Mouse (Mus musculus) lung, postnatal 0 days (tissue): Measurements from ENCODE around the gene Ntpcr. TPM values are rescaled to one million over a fixed set of nuclear protein-coding genes. Genes with fewer than 3 reads are reported as not detected.

ENCODE experiments used
- ATAC-seq: fragments of 200-750 bp; cut with Nextera tagmentation; 2 replicates; pipeline ENCODE4 v1.8.0; 2017; ENCODE audit warnings: moderate library complexity
- DNase-seq: peaks from one replicate; pipeline ENCODE4 v3.0.0-alpha.2; 2016; ENCODE audit warnings: low spot score
- H3K27ac ChIP-seq: fragments of 300-500 bp; sonication (generic); 2 replicates; pipeline ENCODE4 v1.5.1; 2014; ENCODE audit warnings: antibody characterized with exemption, mild to moderate bottlenecking, low read length, mixed read lengths
- H3K27me3 ChIP-seq: fragments of 300-500 bp; sonication (generic); replicated peaks from 2 replicates; pipeline ENCODE4 v1.6.1; 2014; ENCODE audit warnings: low read length, mixed read lengths; ENCODE audit not compliant: insufficient read depth
- H3K36me3 ChIP-seq: fragments of 300-500 bp; sonication (generic); 2 replicates; pipeline ENCODE4 v1.6.1; 2014; ENCODE audit warnings: low read length, mixed read lengths; ENCODE audit not compliant: insufficient read depth
- H3K4me1 ChIP-seq: fragments of 300-500 bp; sonication (generic); 2 replicates; pipeline ENCODE4 v1.6.1; 2014; ENCODE audit warnings: antibody characterized with exemption, low read depth, low read length, mixed read lengths; ENCODE audit not compliant: insufficient read depth
- H3K4me2 ChIP-seq: fragments of 300-500 bp; sonication (generic); replicated peaks from 2 replicates; pipeline ENCODE4 v1.6.1; 2014; ENCODE audit warnings: low read depth, mild to moderate bottlenecking, low read length, moderate library complexity, mixed read lengths
- H3K4me3 ChIP-seq: fragments of 300-500 bp; sonication (generic); 2 replicates; pipeline ENCODE4 v1.5.1; 2014; ENCODE audit warnings: low read depth, low read length
- H3K9ac ChIP-seq: fragments of 300-500 bp; sonication (generic); replicated peaks from 2 replicates; pipeline ENCODE4 v1.6.1; 2014; ENCODE audit warnings: low read depth, mild to moderate bottlenecking
- H3K9me3 ChIP-seq: fragments of 300-500 bp; sonication (generic); 2 replicates; pipeline ENCODE4 v1.6.1; 2016; ENCODE audit warnings: low read length, mixed read lengths
- CTCF ChIP-seq: IDR thresholded peaks from 2 replicates; pipeline ENCODE4 v1.5.1; 2016; ENCODE audit warnings: antibody characterized with exemption, mild to moderate bottlenecking
- EP300 ChIP-seq: IDR thresholded peaks from 2 replicates; pipeline ENCODE4 v1.6.1; 2016; ENCODE audit warnings: antibody characterized with exemption, mild to moderate bottlenecking, control low read depth
- WGBS: fragments of 180-500 bp; shearing (Covaris S2); extraction: QIAGEN DNeasy Blood & Tissue Kit; methylation state at CpG from one replicate; pipeline ENCODE4 v1.1.7; 2014; 5-methylcytosine and 5-hydroxymethylcytosine counted together
- polyA plus RNA-seq: library from polyadenylated mRNA; unstranded; fragments of >200 nt; fragmentation: Nextera tagmentation; extraction: Ambion mirVana; gene quantifications from 2 replicates; pipeline ENCODE4 v1.2.1, GENCODE M21; 2015

The Ntpcr gene
- polyA plus RNA-seq, 1 experiment from 2014 or later = 31.2 TPM

GRCm38 (mm10) chr8:125776314-125776713 lies 46.6 kb downstream of the Ntpcr start:
- Histone ChIP-seq H3K27me3 (no peaks in the 10 kb centered on the region), H3K4me3 (no peak overlapping the region), H3K9ac (no peak overlapping the region), H3K27ac (peak overlapping the region; percentile 64; the same call in 1 of the 2 replicates), H3K9me3 (no peaks in the 10 kb centered on the region), H3K4me2 (no peak overlapping the region), H3K4me1 (no peaks in the 10 kb centered on the region; the same call in 1 of the 2 replicates), H3K36me3 (no peaks in the 10 kb centered on the region)
- TF ChIP-seq CTCF = no peak
- no peak for TF ChIP-seq EP300
- DNase-seq (no peak), ATAC-seq (no peak)
- WGBS = 91% methylated on average over 3 of the region's 3 CpGs

GRCm38 (mm10) chr8:125776800-125777199 lies 47.0 kb downstream of the Ntpcr start:
- no peak overlapping the region for H3K4me2 ChIP-seq
- H3K27ac ChIP-seq = peak overlapping the region; percentile 64
- DNase-seq (peak; percentile 94), ATAC-seq (peak; percentile 90)
- H3K4me1 ChIP-seq = no peaks in the 10 kb centered on the region; the same call in 1 of the 2 replicates
- no peaks in the 10 kb centered on the region for H3K36me3 ChIP-seq
- 30% methylated on average over 6 of the region's 6 CpGs for WGBS
- H3K9ac ChIP-seq = no peak overlapping the region
- H3K4me3 ChIP-seq = no peak overlapping the region
- H3K9me3 ChIP-seq = no peaks in the 10 kb centered on the region
- no peaks in the 10 kb centered on the region for H3K27me3 ChIP-seq
- no peak for TF ChIP-seq CTCF
- peak; percentile 54; the same call in 1 of the 2 replicates for TF ChIP-seq EP300

DNA sequence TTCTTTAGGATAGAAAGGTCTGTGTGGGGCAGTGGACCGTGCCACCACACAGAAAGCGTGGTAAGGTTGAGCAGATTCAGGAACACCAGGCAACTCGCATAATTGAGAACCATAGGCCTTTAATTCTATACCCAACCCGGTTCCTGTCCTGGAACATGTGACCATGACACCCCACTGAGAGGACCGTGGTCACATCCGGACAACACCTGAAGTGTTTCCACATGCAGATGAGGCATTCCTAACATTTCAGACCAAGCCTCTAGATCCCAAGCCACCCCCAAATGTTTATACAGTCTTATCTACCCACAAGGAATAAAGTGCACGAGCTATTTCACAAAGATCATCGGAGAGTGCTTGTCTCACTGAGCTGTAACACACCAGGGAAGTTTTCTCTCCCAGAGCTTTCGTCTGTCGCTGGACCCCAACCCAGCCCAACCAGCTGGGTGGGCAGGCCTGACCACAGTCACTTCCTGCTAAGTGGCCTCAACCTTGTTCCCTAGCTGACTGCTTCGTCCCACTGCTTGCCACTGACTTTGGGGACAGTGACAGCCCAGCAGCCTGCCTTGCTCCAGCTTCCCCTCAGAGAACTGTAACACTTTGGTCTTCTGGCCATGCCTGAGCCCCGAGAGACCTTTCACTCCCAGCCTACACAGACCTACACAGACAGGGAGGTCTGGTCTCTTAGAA lies 47.9 kb downstream of the Ntpcr start:
- peak; percentile 50 for DNase-seq
- TF ChIP-seq EP300 = no peak
- no peak for TF ChIP-seq CTCF
- no peaks in the 10 kb centered on the region for H3K36me3 ChIP-seq
- no peaks in the 10 kb centered on the region for H3K27me3 ChIP-seq
- H3K27ac ChIP-seq = peak overlapping the region; percentile 64
- H3K4me2 ChIP-seq = no peak overlapping the region
- no peak overlapping the region for H3K9ac ChIP-seq
- peak; percentile 77 for ATAC-seq
- WGBS = 37% methylated on average over 12 of the region's 12 CpGs
- no peaks in the 10 kb centered on the region for H3K9me3 ChIP-seq
- no peaks in the 10 kb centered on the region; the same call in 1 of the 2 replicates for H3K4me1 ChIP-seq
- H3K4me3 ChIP-seq = no peak overlapping the region

GRCm38 (mm10) chr8:125778919-125779318 lies 49.2 kb downstream of the Ntpcr start:
- 91% methylated on average over 5 of the region's 5 CpGs for WGBS

DNA sequence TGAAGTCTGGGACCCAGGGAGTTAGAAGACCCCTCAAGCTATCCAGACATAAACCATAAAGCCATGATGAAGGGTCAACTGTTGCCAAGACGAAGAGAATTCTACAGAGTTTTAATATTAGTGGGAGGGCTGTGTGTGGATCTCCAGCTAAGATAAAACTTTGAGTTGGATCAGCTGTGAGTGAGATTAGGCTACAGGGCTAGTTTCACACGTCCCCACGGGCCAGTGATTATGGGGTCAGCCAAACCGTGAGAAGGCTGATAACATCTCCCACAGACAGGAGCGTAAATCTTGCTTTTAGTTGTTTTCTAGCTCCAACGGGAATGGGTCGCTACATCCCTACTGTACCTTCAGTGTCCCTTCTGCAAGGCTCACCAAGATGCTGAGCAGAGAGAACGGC lies 49.9 kb downstream of the Ntpcr start:
- no peak for DNase-seq

More at GRCm38 (mm10) chr8:125778919-125779318, 49.2 kb downstream of the Ntpcr start:
- H3K9ac ChIP-seq = no peak overlapping the region
- H3K4me3 ChIP-seq = no peak overlapping the region
- H3K4me1 ChIP-seq = no peaks in the 10 kb centered on the region; the same call in 1 of the 2 replicates
- H3K27me3 ChIP-seq = no peaks in the 10 kb centered on the region
- ATAC-seq (no peak), DNase-seq (no peak)
- no peak overlapping the region for H3K27ac ChIP-seq
- no peak overlapping the region for H3K4me2 ChIP-seq
- TF ChIP-seq EP300 = no peak
- no peak for TF ChIP-seq CTCF
- no peaks in the 10 kb centered on the region for H3K9me3 ChIP-seq
- no peaks in the 10 kb centered on the region for H3K36me3 ChIP-seq

DNA sequence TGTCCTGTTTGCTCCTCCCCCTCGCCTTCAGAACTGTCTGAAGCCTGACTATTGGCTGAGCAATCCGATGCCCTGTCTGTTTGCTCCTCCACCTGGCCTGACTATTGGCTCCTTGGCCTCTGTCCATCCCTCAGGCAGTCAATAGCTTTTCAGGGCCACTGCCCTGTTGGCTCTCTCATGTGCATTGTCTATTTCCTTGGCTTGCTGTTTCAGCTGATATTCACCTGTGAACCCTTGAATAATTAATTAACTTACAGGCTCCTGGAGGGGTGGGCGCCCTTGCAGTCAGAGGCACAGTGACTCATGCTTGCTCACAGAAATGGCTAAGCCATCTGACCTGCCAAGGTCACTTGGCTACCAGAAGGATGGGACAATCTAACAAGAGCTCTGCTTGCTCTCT lies 52.4 kb downstream of the Ntpcr start:
- no peaks in the 10 kb centered on the region for H3K9me3 ChIP-seq
- H3K27me3 ChIP-seq = no peaks in the 10 kb centered on the region
- no peak for DNase-seq
- no peaks in the 10 kb centered on the region for H3K36me3 ChIP-seq
- no peak overlapping the region for H3K27ac ChIP-seq
- H3K4me3 ChIP-seq = no peak overlapping the region
- no peak overlapping the region for H3K4me2 ChIP-seq
- no peaks in the 10 kb centered on the region; the same call in 1 of the 2 replicates for H3K4me1 ChIP-seq
- no peak overlapping the region for H3K9ac ChIP-seq
- WGBS = 65% methylated on average over 3 of the region's 3 CpGs
- ATAC-seq = no peak
- TF ChIP-seq CTCF (no peak), EP300 (no peak)

More for the DNA sequence above, 49.9 kb downstream of the Ntpcr start:
- Histone ChIP-seq H3K27me3 (no peaks in the 10 kb centered on the region), H3K4me2 (no peak overlapping the region), H3K36me3 (no peaks in the 10 kb centered on the region), H3K4me3 (no peak overlapping the region), H3K9me3 (no peaks in the 10 kb centered on the region), H3K9ac (no peak overlapping the region), H3K27ac (no peak overlapping the region), H3K4me1 (no peaks in the 10 kb centered on the region; the same call in 1 of the 2 replicates)
- ATAC-seq = no peak
- WGBS = 58% methylated on average over 8 of the region's 8 CpGs
- TF ChIP-seq CTCF = no peak
- no peak for TF ChIP-seq EP300
